Mouse (Mus musculus) hindbrain, embryonic 10.5 days (tissue): Measurements from ENCODE around the gene Adamts17. TPM values are rescaled to one million over a fixed set of nuclear protein-coding genes. Genes with fewer than 3 reads are reported as not detected.
A peak's percentile ranks its signal among the peaks of the same experiment; 100 is the strongest.

Experiments used
- DNase-seq: peaks from one replicate; pipeline ENCODE4 v3.0.0-alpha.2; 2017; ENCODE audit warnings: low spot score
- H3K27ac ChIP-seq: fragments of 300-500 bp; sonication (generic); 2 replicates; pipeline ENCODE4 v1.5.1; 2016; ENCODE audit warnings: mild to moderate bottlenecking, moderate library complexity
- H3K27me3 ChIP-seq: fragments of 300-500 bp; sonication (generic); 2 replicates; pipeline ENCODE4 v1.6.1; 2016; ENCODE audit warnings: mild to moderate bottlenecking; ENCODE audit not compliant: poor library complexity, insufficient read depth, severe bottlenecking
- H3K36me3 ChIP-seq: fragments of 300-500 bp; sonication (generic); 2 replicates; pipeline ENCODE4 v1.6.1; 2016; ENCODE audit warnings: mild to moderate bottlenecking, moderate library complexity
- H3K4me1 ChIP-seq: fragments of 300-500 bp; sonication (generic); replicated peaks from 2 replicates; pipeline ENCODE4 v1.6.1; 2016; ENCODE audit warnings: mild to moderate bottlenecking
- H3K4me3 ChIP-seq: fragments of 300-500 bp; sonication (generic); 2 replicates; pipeline ENCODE4 v1.5.1; 2016; ENCODE audit warnings: mild to moderate bottlenecking, moderate library complexity
- H3K9me3 ChIP-seq: fragments of 300-500 bp; sonication (generic); 2 replicates; pipeline ENCODE4 v1.6.1; 2016; ENCODE audit warnings: mild to moderate bottlenecking, moderate library complexity
- WGBS: fragments of 180-500 bp; shearing (Covaris S2); methylation state at CpG from one replicate; pipeline ENCODE4 v1.1.7; 2016; 5-methylcytosine and 5-hydroxymethylcytosine counted together
- polyA plus RNA-seq: library from polyadenylated mRNA; unstranded; fragments of >200 nt; fragmentation: Nextera tagmentation; extraction: Ambion mirVana; gene quantifications from 2 replicates; pipeline ENCODE4 v1.2.1, GENCODE M21; 2016

Gene Adamts17
- polyA plus RNA-seq, 1 experiment from 2014 or later, result 2.0 TPM

DNA sequence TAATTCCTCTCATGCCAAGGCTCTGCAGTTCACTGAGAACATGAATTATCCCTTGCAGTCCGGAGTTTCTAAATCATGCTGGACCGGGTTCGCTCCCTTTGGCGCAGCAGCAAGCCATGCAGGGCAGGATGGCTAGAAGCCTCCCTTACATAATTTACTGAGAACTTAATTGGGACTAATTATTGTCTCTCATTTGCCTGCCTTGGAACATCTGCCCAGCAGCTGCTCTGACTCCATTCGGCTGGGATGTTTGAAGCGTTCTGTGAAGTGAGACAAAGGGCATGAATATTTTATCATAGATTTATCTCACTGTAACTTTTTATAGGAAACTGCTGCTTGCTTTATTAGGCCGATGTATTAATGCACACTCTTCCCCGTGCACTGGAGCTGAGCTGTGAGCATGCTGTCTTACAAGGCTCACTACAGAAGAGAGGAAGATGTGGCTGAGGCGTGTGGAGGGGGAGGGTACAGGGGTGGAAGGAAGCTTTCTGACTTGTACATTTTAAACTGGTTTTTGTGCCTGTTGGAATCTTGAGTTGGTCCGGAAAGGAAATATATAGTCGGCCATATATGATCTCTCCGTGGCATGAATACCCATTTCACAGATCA lies 271.1 kb downstream of the Adamts17 start:
- 91% methylated on average over 12 of the region's 12 CpGs for WGBS
- no peak for DNase-seq
- Histone ChIP-seq H3K9me3 (no peaks in the 10 kb centered on the region), H3K27ac (no peak overlapping the region), H3K4me1 (peaks cover 5% of the 10 kb centered on the region; the same call in 1 of the 2 replicates), H3K36me3 (no peaks in the 10 kb centered on the region), H3K4me3 (no peak overlapping the region), H3K27me3 (no peaks in the 10 kb centered on the region)

DNA sequence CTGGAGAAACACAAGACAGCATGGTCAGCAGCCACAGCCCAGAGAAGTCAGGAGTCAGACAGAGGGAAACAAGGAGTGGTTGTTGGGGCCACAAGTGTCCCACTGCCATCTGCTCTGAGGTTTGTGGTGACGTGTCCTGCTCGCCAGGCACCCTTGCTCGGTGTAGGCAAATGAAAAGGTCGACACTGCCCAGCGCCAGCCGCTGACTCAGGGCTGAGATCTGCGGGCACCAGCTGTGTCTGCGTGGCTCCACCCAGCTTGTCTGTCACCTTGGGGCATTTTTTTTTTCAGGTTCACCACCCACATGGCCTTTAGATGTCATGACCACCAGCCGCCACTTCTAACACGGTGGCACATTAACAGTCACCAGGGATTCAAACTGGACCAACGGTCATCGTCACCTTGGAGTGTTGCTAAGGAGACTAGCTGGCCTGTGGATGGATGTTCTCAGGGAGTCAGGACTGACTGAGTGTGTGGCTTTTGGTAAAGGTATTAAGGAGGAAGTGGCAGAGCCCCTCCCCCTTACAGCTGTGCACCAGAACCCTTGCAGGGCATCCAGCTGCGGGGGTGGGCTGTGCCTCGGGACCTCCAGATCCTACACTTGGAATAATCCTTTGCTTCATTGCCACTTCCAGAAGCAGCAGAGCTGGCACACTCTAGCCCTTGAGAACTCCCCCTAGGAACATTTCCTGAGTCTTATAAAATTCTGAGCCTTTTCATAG lies 273.1 kb downstream of the Adamts17 start:
- Histone ChIP-seq H3K36me3 (no peaks in the 10 kb centered on the region), H3K27ac (no peak overlapping the region), H3K9me3 (no peaks in the 10 kb centered on the region), H3K27me3 (no peaks in the 10 kb centered on the region), H3K4me3 (no peak overlapping the region), H3K4me1 (peaks cover 5% of the 10 kb centered on the region; the same call in 1 of the 2 replicates)
- DNase-seq, result no peak
- 74% methylated on average over 14 of the region's 14 CpGs for WGBS

DNA sequence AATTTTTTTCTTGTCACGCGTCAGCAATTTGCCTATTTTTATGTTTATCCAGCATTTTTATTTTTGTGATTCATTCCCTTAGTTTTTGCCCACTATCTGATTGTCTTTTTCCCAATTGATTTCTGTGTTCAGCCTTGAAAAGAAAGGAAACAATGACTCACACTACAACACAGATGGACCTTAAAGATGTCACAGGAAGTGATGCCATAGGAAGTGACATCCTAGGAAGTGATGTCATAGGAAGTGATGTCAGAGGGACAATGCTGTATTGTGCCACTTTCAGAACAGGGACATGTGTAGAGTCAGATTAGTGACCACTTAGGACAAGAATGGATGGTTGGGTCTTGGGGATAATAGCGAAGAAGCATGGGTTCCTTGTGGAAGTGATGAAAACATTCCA lies 274.5 kb downstream of the Adamts17 start:
- Histone ChIP-seq H3K36me3 (no peaks in the 10 kb centered on the region), H3K4me3 (no peak overlapping the region), H3K27ac (no peak overlapping the region), H3K27me3 (no peaks in the 10 kb centered on the region), H3K9me3 (no peaks in the 10 kb centered on the region), H3K4me1 (peaks cover 5% of the 10 kb centered on the region; the same call in 1 of the 2 replicates)
- no peak for DNase-seq
- 97% methylated on average over 3 of the region's 3 CpGs for WGBS

DNA sequence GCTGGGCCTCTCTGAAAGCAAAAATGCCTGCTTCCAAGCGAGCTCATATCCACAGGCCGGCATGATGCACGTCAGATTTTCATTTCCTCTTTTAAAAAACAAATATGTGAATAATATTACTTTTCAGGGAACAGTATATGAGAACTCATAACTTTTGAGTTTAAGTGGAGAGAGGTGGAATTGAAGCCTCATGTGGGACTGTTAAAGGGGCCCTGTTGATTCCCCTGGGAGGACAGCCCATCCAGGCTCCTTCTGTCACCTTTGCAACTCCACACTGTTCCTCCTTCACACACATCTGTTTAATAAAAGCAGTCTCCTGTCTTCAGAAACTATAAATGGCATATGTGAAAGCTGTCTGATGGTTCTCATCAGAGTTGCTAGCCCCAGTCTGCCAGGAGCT lies 275.5 kb downstream of the Adamts17 start:
- no peak for DNase-seq
- Histone ChIP-seq H3K9me3 (no peaks in the 10 kb centered on the region), H3K27ac (no peak overlapping the region), H3K27me3 (no peaks in the 10 kb centered on the region), H3K4me3 (no peak overlapping the region), H3K4me1 (peaks cover 5% of the 10 kb centered on the region; the same call in 1 of the 2 replicates), H3K36me3 (no peaks in the 10 kb centered on the region)
- WGBS, result 89% methylated on average over 3 of the region's 3 CpGs

DNA sequence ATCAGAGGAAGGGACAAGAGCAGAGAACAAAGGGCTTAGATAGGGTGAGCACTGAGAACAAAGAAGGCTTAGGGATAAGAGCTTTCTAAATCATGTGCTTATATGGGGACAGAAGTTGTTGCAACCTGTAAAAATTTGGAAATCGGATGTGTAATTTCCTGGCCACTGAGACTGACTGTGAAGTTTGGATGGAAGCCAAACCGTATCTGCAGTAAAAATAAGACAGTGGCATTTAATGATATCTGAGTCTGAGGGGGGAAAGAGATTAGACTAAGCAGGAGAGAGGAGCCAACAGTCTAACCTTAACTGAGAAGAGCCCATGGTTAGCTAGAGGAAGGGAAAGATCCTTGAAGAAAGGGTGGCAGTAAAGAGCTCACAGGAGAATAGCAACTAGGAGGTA lies 295.6 kb downstream of the Adamts17 start:
- Histone ChIP-seq H3K27me3 (no peaks in the 10 kb centered on the region), H3K4me1 (no peaks in the 10 kb centered on the region), H3K4me3 (no peak overlapping the region), H3K9me3 (no peaks in the 10 kb centered on the region), H3K27ac (no peak overlapping the region), H3K36me3 (no peaks in the 10 kb centered on the region)
- WGBS, result 75% methylated on average over 2 of the region's 2 CpGs
- DNase-seq, result no peak

DNA sequence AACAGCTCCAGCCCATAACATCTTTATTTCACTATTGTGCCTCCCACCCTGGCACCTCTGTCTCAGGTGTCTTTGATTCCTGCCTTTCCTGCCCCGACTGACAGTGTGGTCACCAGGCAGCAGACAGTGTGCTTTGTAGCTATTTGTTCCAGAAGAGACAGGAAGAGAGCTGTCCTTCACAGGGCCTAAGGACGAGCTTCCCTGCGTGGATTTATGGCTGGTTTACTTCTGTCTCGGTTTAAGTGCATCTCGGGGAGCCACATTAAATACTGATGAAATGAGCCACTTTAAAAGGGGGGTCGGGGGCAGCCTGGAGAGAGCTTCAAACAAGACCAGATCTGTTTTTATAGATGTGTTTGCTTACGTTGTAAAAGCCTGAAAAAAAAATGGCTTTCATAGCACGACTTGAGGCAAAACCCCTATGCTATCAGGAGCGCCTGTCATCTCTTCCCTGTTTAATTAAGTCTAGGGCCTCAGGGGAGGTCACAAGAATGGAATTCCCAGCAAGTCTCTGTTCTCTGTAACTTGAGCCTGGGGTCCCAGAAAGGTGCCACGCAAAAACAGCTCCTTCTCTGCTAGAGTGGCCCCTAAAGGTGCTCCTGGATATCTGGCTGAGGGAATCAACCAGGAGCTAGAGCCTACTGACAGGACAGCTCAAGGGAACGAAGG lies 302.9 kb downstream of the Adamts17 start:
- no peaks in the 10 kb centered on the region for H3K36me3 ChIP-seq
- peaks cover 23% of the 10 kb centered on the region for H3K4me1 ChIP-seq
- no peaks in the 10 kb centered on the region for H3K9me3 ChIP-seq
- DNase-seq, result peak; percentile 27
- H3K27ac ChIP-seq, result no peak overlapping the region; the same call in 1 of the 2 replicates
- WGBS, result 28% methylated on average over 11 of the region's 11 CpGs
- H3K27me3 ChIP-seq, result no peaks in the 10 kb centered on the region
- no peak overlapping the region for H3K4me3 ChIP-seq

DNA sequence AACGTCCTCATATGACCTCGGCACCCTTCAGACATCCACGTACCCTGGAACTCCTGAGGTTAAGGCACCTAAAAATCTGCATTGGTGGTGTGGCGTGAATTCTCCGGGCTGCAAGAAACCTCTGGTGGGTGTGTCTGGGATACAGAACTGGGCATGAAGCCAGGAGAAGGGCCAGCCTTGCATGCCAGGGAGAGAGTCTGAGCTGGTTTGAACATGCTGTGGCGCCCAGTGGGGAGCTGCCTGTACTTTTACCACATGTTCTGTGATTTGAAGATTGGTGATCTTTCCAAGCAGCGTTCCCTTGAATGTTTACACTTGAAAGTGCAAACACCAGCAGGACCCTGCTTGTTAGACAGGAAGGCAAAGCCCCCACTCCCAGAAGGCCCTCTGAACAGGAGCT lies 306.2 kb downstream of the Adamts17 start:
- 82% methylated on average over 7 of the region's 7 CpGs for WGBS
- DNase-seq, result no peak

DNA sequence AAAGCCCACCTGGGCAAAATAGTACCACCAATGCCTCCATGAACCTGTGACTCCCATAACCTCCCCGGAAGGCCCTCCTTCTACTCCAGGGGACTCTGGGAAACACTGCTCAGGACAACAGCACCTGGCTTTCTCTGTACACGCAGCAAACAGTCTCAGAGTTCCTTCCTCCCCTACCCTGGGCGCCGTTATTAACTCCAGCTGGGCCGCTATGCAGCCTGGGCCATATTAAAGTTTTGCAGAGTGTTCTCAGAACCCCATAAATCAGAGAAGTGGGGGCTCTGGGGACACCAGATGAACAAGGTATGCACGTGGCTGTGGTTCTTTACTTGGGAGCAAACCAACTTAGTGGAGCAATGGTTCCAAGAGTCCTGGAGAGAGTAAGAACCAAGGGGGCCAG lies 306.6 kb downstream of the Adamts17 start:
- peaks cover 23% of the 10 kb centered on the region for H3K4me1 ChIP-seq
- no peak for DNase-seq
- H3K27ac ChIP-seq, result no peak overlapping the region
- H3K4me3 ChIP-seq, result no peak overlapping the region
- WGBS, result 80% methylated on average over 6 of the region's 6 CpGs
- H3K36me3 ChIP-seq, result no peaks in the 10 kb centered on the region
- no peaks in the 10 kb centered on the region for H3K27me3 ChIP-seq
- H3K9me3 ChIP-seq, result no peaks in the 10 kb centered on the region

More for the DNA sequence above, 306.2 kb downstream of the Adamts17 start:
- Histone ChIP-seq H3K4me1 (peaks cover 23% of the 10 kb centered on the region), H3K4me3 (no peak overlapping the region), H3K9me3 (no peaks in the 10 kb centered on the region), H3K36me3 (no peaks in the 10 kb centered on the region), H3K27ac (no peak overlapping the region), H3K27me3 (no peaks in the 10 kb centered on the region)

DNA sequence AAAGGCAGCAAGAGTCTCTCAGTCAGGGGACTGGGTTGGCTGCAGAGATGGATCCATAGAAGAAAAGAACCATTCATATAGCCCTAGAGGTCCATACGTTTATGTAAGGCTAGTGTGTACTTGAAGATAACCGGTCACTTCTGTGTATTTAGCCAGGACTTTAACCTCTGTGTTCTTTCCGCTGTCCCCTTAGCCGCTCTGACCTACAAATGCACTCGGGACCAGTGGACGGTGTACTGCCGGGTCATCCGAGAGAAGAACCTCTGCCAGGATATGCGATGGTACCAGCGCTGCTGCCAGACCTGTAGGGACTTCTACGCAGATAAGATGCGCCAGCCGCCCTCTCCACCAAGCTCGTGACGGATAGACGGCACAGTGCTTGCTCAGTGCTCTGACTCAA lies 310.2 kb downstream of the Adamts17 start:
- H3K27me3 ChIP-seq, result no peaks in the 10 kb centered on the region
- H3K27ac ChIP-seq, result no peak overlapping the region
- no peak overlapping the region for H3K4me3 ChIP-seq
- WGBS, result 94% methylated on average over 16 of the region's 16 CpGs
- H3K9me3 ChIP-seq, result no peaks in the 10 kb centered on the region
- peaks cover 14% of the 10 kb centered on the region for H3K4me1 ChIP-seq
- no peaks in the 10 kb centered on the region for H3K36me3 ChIP-seq
- no peak for DNase-seq

DNA sequence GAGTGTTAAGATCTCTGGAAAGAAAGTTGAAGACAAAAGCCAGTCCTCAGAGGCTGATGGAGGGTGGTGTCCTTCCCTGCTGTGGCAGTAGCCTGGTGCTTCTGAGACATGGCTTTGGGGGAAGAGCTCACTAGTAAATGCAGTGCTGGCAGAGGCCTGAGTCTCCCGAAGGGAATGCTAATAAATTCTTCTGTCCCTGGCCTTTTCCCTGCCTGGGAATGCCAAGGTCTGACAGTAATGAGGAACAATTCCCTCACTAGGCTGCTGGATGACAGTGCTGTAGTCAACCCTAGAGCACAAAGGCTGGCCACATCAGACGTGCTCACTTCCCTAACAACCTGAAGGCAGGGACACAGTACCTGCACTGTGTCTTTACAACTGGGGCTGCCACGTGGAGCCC lies 313.1 kb downstream of the Adamts17 start:
- no peaks in the 10 kb centered on the region for H3K36me3 ChIP-seq
- no peaks in the 10 kb centered on the region for H3K27me3 ChIP-seq
- no peaks in the 10 kb centered on the region for H3K9me3 ChIP-seq
- H3K27ac ChIP-seq, result 0 out of 2 replicates have a peak overlapping the region, but pooled peaks have one; percentile 14
- 57% methylated on average over 3 of the region's 3 CpGs for WGBS
- DNase-seq, result no peak
- H3K4me1 ChIP-seq, result peaks cover 5% of the 10 kb centered on the region
- no peak overlapping the region for H3K4me3 ChIP-seq

DNA sequence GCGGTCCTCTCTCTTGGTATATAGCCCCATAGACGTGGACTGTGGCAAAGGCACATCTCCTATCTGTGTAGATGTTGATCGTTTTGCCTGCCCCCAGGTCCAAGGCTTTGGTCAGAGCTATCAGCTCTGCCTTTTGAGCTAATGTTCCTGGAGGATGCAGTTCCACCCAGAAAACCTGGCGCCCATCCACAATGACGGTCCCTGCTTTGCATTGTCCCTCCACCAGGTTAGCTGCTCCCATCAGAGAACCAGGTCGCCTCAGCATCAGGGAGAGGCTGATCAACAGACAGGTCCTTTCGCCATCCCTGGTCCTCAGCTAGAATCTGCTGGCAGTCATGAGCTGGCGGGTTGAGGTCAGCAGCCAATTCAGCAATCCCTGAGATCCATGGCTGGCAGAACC lies 322.6 kb downstream of the Adamts17 start:
- Histone ChIP-seq H3K4me3 (no peak overlapping the region), H3K27me3 (no peaks in the 10 kb centered on the region), H3K36me3 (no peaks in the 10 kb centered on the region), H3K4me1 (no peaks in the 10 kb centered on the region), H3K27ac (no peak overlapping the region), H3K9me3 (0 out of 2 replicates have a peak, but pooled peaks cover 3% of the 10 kb centered on the region)
- WGBS, result 90% methylated on average over 8 of the region's 8 CpGs
- DNase-seq, result no peak

DNA sequence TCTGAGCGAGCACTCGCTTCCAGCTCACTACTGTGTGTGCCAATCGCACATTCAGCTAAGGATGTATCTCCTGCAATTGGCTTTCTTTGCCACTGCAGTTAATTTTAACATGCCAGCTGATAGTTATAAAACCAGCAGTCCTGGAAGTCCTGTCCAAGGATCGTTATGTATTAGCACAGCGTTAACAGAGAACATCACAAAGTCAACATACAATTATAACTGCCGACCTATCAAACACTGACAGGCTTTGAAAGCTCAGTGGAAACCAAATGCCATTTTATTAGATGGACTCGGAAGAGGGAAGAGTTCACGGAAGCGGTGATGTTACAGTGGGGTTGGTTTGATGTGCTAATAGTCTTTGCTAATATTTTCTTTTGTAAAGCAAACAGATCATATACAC lies 328.8 kb downstream of the Adamts17 start:
- H3K4me1 ChIP-seq, result no peaks in the 10 kb centered on the region
- no peak overlapping the region for H3K27ac ChIP-seq
- H3K4me3 ChIP-seq, result no peak overlapping the region
- no peaks in the 10 kb centered on the region for H3K9me3 ChIP-seq
- DNase-seq, result no peak
- no peaks in the 10 kb centered on the region for H3K27me3 ChIP-seq
- H3K36me3 ChIP-seq, result no peaks in the 10 kb centered on the region
- 93% methylated on average over 9 of the region's 9 CpGs for WGBS
